Mouse (Mus musculus): ENCODE results near the gene Kcng3.

Gene Kcng3

GRCm38 (mm10) chr17:83630787-83631678 is 662 bp downstream of the Kcng3 start:
- DNase-seq (ENCODE audit: low spot score in 2 of 2) = no peak

GRCm38 (mm10) chr17:83613907-83614306 is 17.8 kb downstream of the Kcng3 start:
- DNase-seq (ENCODE audit: low spot score in 2 of 2) = no peak

- DNase-seq (ENCODE audit: low spot score in 2 of 2) = no peak
These were observed 22.2 kb downstream of the Kcng3 start for GRCm38 (mm10) chr17:83609532-83609931.

- DNase-seq (ENCODE audit: low spot score in 2 of 2) = peak; percentile 39 to 50
These were observed 30.7 kb downstream of the Kcng3 start for GRCm38 (mm10) chr17:83600976-83601375.

GRCm38 (mm10) chr17:83595966-83596365 is 35.7 kb downstream of the Kcng3 start:
- DNase-seq (ENCODE audit: low spot score in 2 of 2) = no peak

- no peak for DNase-seq (ENCODE audit: low spot score in 2 of 2)
These were observed 37.2 kb downstream of the Kcng3 start for GRCm38 (mm10) chr17:83594526-83594925.

GRCm38 (mm10) chr17:83593396-83593795 is 38.3 kb downstream of the Kcng3 start:
- no peak for DNase-seq (ENCODE audit: low spot score in 2 of 2)

GRCm38 (mm10) chr17:83588663-83589341 is 42.9 kb downstream of the Kcng3 start:
- DNase-seq (ENCODE audit: low spot score in 2 of 2) = no peak

- DNase-seq (ENCODE audit: low spot score in 2 of 2) = peak; percentile 56 to 72
These were observed 44.0 kb downstream of the Kcng3 start for GRCm38 (mm10) chr17:83587731-83588130.

GRCm38 (mm10) chr17:83582585-83582984 is 49.1 kb downstream of the Kcng3 start:
- DNase-seq (ENCODE audit: low spot score in 2 of 2) = no peak

- DNase-seq (ENCODE audit: low spot score in 2 of 2) = no peak
These were observed 51.0 kb downstream of the Kcng3 start for GRCm38 (mm10) chr17:83580734-83581133.

- DNase-seq (ENCODE audit: low spot score in 2 of 2) = no peak
These were observed 54.8 kb downstream of the Kcng3 start for GRCm38 (mm10) chr17:83576810-83577371.

- DNase-seq (ENCODE audit: low spot score in 2 of 2) = no peak
These were observed 57.1 kb downstream of the Kcng3 start for GRCm38 (mm10) chr17:83574615-83575014.

GRCm38 (mm10) chr17:83573128-83573527 is 58.6 kb downstream of the Kcng3 start:
- DNase-seq (ENCODE audit: low spot score in 2 of 2) = no peak

GRCm38 (mm10) chr17:83572366-83572765 is 59.3 kb downstream of the Kcng3 start:
- DNase-seq (ENCODE audit: low spot score in 2 of 2) = no peak

GRCm38 (mm10) chr17:83567375-83567774 is 64.3 kb downstream of the Kcng3 start:
- no peak for DNase-seq (ENCODE audit: low spot score in 2 of 2)

- DNase-seq (ENCODE audit: low spot score in 2 of 2) = no peak
These were observed 66.2 kb downstream of the Kcng3 start for GRCm38 (mm10) chr17:83565506-83565905.

- DNase-seq (ENCODE audit: low spot score in 2 of 2) = no peak
These were observed 67.4 kb downstream of the Kcng3 start for GRCm38 (mm10) chr17:83564119-83564820.

GRCm38 (mm10) chr17:83563703-83564111 is 68.0 kb downstream of the Kcng3 start:
- no peak for DNase-seq (ENCODE audit: low spot score in 2 of 2)

- DNase-seq (ENCODE audit: low spot score in 2 of 2) = no peak
These were observed 69.3 kb downstream of the Kcng3 start for GRCm38 (mm10) chr17:83562153-83563010.

GRCm38 (mm10) chr17:83559081-83559480 is 72.6 kb downstream of the Kcng3 start:
- no peak for DNase-seq (ENCODE audit: low spot score in 2 of 2)
